Mouse (Mus musculus): Measurements from ENCODE around the gene Vmn2r106.

Vmn2r106 gene

DNA sequence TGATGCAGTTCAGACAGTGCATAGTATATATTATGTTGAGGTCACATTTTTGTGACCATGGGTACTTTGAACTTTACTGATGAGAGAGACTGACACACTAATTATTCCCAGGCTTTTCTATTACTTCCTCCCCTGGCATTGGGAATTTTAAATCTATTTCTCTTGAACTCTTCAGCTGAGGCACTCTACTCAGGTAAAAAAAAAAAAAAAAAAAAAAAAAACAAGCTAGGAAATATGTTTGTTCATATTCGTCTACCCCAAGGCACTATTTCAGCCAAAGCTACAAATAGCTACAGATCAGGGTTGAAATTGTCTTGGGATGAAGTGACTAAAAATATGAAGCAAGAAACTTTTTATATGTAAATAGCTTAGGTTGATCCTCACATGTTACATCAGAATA, at the start of gene Vmn2r106:
Gene Vmn2r106, minus strand, starts transcription at position 101 of the 400 bp plus-strand sequence.
- no peak for DNase-seq (ENCODE audit: low spot score in 2 of 2)

DNA sequence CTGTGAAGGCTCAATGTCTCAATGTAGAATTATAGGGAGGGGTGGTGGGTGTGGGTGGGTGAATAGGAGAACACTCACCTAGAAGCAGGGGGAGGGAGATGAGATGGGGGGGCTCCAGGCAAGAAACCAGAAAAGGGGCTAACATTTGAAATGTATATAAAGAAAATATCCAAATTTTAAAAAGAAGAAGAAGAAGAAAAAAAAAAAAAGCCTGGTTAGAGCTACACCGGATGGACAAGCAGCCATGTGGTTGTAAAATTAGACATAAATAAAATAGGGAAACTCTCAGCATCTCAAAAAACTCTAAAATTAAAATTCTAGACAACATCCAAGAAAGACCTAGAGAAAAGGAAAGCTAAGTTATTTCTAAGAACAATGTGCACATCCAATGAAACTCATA, 20.4 kb upstream of the Vmn2r106 start:
- no peak for DNase-seq (ENCODE audit: low spot score in 2 of 2)

DNA sequence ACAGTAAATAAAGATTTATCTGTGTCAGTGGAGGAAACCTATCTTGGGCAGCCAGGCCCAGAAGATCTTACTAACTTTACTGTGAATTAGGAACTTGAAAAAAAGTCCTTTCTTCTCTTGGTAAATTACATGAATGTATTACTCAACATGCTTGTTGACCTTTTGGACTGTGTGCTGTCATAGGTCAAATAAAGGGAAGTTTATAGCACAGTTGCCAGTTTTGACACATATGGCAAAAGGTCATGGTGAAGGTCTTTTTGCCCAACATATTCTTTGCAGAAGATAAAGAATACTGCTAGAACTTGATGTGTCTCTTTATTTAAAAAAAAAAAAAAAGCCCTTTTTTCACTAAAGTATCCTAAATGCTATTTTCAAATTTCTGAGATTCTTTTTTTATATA, 1.6 kb upstream of the Vmn2r106 start:
- DNase-seq (ENCODE audit: low spot score in 2 of 2), result no peak

DNA sequence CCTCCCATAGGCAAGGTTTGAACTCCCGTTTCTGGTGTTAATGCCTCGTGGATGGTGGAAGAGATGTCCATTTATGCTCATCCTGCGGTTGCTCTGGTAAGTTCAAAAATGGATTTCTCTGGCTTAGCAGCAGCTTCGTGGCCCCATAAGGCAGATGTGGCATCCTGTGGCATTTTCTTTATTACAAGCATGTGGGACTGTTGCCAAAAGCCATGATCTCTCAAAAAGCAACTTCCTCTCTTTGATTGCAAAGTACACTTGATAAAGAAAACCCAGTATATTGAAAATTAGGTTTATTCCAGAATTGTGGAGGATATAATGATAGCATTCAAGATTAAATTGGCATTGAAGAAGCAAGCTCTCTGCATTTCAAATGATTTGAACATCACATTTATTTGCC, 29.8 kb downstream of the Vmn2r106 start:
- no peak for DNase-seq (ENCODE audit: low spot score in 2 of 2)

DNA sequence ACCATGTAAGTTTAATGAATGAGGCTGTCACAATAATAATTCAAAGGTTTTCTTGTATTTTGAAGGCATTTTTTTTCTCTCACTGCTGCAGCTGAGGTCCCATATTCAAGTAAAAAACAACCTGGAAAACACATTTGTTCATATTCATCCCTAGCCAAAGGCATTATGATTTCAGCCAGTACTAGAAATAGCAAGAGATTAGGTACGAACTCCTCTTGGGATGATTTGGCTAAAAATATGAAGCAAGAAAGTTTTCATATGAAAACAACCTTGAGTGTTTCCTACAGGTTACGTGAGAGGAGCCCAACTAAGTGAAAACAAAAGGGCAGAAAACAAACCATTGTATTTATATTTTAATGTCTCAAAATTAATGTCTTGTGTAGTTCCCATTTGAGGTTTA, 50.4 kb downstream of the Vmn2r106 start, which contains the start of gene Vmn2r105:
Gene Vmn2r105, minus strand, starts transcription at position 101 of the 400 bp plus-strand sequence.
- DNase-seq (ENCODE audit: low spot score in 2 of 2), result no peak
